Mouse (Mus musculus) heart, postnatal 4 days (tissue): Measurements from ENCODE around the gene Grk1. TPM values are rescaled to one million over a fixed set of nuclear protein-coding genes. Genes with fewer than 3 reads are reported as not detected.

ENCODE experiments used
- DNase-seq: peaks from one replicate; pipeline ENCODE4 v3.0.0; 2021
- total RNA-seq, 2 experiments: library from RNA; stranded (reverse); gene quantifications; 2 replicates each; pipeline ENCODE4 v1.2.3; 2021

Grk1 gene
- under 1 TPM; 0.05 to 0.12 TPM for total RNA-seq

DNA sequence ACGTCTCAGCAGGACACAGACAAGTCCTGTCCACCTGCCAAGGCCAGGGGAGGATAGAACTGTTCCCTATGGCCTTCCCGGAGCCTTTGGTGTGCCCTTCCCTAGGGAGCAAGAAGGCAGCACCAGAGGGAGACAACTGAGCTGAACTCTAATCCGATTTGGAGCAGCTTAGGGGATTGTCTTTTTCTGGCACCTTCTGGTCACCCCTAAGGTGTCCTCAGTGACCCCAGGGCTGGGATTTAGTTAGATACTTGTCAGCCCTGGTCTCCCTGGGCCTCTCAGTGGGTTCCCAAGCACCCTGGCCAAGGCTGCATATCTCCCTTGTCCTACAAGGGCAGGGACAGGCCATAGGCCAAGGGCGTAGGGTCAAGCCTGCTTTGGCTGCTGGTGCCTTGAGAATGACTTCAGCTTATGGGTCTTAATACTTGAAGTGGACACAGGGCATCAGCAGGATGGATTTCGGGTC lies at the start of gene Grk1:
TSS of gene Grk1 (plus strand) at position 416 of the 466 bp plus-strand sequence.
- DNase-seq = no peak

DNA sequence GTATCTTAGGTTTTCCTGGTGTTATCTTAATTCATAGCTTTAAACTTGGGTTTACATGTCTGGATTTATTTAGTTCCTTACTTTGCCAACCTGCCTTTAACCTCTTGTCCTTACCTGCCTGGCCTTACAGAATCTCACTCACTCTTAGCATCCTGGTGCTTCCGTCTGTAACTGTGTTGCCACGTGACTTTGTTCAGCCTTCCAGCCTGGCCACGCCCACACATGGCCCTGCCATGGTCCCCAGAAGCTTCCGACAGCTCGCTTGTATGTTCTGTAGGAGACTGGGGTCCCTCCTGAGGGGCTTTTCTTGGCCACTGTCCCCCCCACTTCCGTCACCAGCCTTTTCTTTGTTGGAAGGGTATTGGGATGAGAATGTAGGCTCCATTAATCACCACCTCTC lies 48.7 kb upstream of the Grk1 start:
- DNase-seq = no peak

DNA sequence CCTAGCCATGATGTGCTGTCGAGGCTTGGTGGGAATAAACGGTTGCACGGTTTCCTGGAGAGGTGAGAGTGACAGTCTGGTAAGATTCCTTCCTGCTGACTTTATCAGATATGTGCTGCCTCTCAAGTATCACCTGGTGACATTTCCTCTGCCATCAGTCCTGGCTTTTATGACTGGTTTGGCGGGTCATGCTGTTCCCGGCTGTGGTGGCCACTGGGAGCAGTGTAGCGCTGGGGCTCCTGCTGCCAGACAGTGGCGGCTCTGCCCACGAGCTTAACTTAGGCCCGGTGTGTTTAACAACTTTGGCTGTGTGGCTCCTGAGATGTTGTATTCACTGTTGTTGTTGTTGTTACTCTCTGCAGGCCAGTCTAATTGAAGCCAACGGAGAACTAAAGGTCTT lies 48.2 kb upstream of the Grk1 start:
- DNase-seq = no peak

DNA sequence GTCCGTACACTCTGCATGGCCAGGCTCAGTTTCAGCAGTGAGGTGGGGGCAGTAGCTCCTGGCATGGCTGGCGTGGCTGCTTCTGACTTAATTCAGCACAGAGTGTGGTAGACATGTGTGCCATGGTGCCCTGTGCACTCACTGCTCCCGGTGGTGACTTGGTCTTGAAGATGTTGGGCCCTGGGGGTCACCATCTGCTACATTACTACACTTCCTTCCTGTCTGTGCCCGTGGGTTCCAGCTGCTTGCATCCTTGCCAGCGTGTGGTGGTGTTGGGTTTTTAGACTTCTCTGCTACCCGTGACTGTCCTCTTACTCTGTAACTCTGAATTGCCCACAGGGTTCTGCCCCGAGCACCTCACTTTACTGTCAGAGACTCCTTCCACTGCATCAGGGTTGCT lies 44.7 kb upstream of the Grk1 start:
- DNase-seq = no peak

DNA sequence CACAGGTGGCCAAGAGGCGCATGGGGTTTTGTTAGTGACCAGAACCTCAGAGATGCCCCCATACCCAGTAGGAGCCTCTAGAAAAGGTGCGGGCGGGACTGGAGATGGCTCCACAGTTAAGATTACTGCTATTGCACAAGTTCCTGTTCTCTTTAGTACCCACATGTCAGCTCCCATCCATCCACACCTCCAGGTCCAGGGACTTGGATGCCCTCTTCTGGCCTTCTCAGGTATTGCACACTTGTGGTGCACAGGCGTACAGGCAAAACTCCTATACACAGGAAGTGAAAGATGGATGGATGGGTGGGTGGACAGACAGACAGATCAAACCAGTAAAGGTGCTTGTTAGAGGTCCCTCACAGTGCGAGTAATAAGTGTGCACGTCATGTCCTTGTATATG lies 43.0 kb upstream of the Grk1 start:
- no peak for DNase-seq

DNA sequence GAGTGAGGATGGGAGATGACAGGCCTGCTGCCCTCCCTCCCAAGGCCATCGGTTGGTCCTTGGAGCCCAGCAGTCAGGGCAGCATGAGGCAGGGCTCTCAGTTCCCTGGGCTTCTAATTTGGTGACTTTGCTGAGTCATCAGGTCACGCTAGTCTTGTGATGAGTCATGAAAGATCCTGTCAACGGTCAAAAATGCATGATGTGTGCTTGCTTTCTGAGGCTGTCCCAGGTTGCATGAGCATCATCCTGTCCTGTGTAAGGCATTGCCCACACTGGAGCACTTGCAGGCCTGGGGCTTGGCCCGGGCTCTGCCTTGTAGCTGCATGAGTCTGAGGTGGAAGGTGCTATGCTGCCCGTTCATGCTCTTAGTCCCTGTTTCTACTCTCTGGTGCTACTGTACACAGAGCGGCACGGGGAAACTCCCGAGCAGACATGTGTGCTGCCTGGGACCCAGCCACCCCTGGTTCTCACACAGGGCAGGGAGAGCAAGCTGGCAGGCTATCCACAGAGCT lies 31.7 kb upstream of the Grk1 start:
- DNase-seq = no peak

DNA sequence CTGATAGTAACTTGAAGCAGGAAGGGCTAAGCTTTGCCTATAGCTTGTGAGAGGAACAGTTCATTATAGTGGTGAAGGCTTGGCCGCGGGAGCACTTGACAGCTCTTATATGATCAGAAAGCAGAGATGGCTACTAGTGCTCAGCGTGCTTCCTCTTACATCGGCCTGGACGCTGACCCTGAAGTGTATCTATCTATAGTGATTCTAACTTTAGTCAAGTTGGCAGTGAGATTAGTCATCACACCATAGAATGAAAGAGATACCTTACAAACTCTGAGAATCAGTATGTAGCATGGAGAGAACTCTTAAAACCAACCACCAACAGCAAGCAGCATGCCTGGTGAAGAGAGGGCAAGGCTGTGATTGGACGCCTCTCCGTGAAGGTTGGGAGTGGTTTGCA lies 23.3 kb upstream of the Grk1 start:
- DNase-seq = no peak

DNA sequence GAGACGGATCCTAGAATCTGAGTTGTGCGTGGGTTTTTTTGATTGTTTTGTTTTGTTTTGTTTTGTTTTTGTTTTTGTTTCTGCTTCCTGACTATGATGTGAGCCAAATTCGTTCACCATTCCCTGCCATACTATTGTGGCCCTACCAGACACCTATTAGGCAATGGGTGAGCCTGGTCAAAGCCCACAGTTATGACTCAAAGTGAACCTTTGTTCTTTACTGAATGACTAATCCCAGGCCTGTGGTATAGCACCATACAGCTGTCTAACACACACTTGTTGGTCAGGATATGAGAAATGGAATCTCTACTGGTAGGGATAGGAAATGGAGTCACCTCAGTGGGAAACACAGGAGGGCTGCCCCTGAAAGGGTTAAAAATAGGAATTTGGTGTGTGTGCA lies 22.3 kb upstream of the Grk1 start:
- DNase-seq = no peak

DNA sequence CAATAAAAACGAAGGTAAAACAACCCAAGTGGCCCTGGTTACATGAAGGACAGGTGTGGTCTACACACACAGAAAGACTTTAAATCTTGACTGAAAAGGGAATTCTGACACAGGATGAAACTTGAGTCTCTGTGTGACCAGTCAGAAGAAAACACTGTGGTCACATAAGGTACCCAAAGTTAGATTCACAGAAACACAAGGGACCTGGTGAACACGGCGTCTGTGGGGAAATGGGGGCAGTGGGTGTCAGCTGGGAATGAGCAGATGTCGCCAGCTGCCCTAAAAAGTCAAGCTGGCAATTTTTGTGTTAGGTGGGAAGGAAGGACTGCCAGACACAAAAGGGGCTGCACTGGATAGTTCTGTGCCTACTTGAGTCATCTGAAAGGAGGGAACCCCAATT lies 21.9 kb upstream of the Grk1 start:
- no peak for DNase-seq

DNA sequence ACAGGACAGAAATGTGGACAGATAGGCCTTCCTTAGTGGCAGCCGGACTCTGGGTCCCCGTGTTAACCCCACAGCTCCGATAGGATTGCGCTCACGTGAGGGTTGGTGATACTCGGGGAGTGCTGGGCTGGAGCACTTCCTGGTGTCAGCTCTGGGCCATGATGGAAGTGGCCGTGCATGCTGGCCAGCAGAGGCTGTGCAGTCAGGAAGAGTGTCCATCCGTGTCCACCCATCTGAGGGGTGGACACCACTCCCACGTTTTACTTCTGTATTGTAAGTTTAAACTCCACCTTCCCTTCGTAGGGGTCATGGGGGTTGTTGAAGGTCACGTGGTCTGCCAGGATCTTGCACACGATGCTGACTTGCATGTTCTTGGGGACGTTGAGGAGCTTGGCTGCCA lies 18.5 kb upstream of the Grk1 start:
- no peak for DNase-seq

DNA sequence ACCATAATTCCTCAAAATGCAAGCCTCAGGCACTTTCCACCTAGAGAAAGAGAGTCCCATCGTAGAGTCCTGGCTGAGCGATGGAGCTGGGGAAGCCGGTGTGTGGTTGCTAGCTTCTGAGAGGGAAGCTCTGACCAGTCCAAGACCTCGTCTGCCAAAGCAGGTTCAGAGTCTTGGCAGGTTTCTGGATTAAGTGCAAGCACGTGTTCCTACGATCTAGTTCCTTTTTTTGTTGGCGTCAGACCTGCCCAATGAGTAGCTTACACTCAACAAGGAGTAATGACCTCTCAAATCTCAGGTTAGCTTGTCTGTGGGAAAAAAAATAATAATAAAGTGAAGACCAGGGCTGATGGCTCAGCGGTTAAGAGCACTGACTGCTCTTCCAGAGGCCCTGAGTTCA lies 17.2 kb upstream of the Grk1 start:
- DNase-seq = no peak

DNA sequence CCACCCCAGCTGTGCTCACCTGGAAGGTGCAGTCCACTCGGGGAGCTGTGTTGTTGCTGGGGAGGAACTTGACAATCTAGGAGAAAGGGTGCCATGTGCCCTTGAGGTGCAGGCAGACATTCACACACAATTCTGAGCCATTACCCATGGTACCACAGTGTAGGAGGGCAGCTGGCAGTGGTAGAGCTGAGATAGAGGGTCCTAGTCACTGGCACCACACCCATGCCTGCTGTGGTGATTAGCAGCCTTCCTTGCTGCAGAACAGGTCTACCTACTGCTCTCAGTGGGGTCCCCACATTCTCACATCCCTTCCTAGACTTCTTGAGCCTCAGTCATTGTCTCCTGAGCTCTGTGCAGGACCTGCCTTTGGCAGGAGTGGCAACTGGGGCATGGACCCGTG lies 16.1 kb upstream of the Grk1 start:
- DNase-seq = no peak

DNA sequence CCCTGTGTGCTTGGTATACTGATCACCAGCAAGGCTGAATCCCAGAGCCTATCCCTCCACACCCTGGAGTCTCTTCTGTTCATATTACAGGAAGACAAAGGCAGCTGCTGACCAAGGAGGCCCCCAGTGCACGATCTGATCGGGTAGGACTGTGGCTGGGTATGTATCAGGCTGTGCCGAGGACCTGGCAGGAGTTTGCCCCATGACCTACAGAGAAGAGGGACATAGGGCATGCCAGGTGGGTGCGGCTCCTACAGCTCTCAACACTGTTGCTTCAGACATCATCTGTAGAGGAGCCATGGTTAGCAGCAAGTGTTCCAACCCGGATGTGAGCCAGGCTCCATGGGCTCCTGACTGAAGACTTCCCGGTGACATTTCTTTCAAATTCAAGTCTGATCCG lies 11.0 kb upstream of the Grk1 start:
- DNase-seq = no peak

DNA sequence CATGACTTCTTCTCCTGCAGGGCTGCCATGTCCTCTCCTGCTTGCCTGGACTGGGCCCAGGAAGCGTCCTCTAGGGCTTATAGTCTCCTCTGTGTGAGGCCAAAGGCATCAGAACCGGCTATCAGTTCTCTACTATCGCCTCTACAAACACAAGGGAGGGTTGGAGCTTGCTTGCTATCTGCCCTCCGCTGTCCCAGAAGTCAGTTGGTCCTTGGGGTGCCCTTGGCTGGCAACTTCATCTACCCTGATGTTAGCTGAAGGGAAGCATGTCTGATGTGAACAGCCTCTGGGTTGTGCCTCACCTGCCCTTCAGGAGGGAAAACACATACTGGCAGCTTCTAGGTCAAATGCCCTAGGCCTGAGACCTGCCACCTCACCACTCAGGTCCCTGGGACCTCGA lies 8.2 kb upstream of the Grk1 start, which contains the start of gene Atp4b:
TSS of gene Atp4b (minus strand) at position 101 of the 400 bp plus-strand sequence.
- no peak for DNase-seq

DNA sequence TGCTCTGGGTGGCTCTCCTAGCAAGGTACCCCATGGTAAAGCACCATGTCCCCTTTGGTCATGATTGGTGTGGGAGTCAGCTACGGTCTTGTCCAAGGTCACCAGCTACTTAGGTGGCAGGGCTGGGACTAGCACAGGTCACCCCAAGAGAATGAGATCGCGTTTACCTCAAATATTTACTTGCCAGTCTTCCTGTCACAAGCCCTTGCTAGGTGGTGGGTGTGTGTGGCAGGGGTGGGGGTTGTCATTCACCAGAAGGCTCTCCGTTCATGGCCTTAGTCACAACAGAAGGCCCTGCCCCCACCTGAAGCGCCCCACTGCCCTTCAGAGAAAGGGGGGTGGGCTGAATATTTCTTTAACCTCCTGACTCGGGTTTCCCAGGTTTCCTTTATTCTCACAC lies 1.4 kb upstream of the Grk1 start:
- no peak for DNase-seq

DNA sequence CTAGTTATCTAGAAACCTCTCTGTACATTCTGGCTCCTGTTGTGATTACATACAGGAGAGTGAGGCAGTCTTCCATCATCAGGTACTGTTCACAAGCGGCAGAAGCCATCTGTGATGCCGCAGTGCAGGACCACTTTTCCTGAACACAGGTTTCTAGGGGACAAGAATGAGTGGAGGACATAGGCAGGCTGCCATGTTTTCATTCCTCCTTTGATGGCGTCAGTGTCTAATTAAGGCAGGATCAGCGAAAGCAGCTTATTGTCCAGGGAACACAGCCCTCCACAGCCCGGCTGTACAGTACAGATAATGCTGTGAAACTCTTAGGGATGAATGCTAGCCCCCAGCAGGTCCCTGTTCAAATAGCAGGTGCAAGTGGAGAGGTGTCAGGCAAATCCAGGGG lies 1.1 kb downstream of the Grk1 start:
- no peak for DNase-seq

DNA sequence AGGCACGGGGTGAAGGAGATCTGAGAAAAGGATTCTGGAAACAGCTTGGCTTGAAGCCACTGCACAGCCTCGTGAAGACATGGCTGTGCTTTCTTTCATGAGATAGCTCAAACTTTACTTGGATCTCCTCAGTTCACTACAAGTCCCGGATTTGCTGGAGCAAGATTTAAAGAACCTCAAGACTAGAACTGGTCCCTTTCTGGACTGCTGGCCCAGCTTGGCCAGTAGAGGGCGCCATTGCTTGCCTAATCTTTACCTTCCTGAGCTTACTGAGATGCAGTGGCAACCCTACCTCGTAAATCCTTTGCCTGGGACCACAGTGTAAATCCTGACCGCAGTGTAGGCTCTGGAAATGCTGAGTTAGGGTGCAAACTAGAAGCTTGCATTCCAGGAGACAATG lies 6.7 kb downstream of the Grk1 start:
- DNase-seq = peak; percentile 78

DNA sequence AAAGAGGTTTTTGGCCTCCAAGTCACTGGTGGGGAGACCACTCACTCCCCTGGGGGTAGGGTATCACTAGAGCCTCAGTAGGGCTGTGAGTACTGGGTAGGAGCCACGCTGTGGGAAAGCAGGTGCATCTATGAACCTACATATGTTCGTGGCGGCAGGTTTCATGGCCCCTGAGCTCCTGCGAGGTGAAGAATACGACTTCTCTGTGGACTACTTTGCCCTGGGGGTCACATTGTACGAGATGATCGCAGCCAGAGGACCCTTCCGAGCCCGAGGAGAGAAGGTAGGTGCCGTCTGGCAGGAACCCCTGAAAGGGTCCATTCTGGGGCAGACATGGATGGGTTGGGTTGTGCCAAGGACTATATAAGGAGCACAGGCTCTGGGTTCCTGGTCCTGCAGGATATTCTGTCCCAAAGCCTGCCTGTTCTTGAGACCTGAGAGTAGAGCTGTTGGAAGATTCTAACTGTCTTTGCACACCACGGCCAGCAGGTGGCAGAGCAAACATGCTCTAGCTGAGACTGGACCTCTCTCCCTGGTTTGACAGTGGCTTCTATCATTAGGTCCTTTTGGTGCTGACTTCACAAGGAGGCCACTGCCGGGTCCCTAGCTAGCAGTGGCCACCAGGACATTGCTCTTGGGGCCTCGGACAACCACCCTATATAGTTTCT lies 8.1 kb downstream of the Grk1 start:
- DNase-seq = peak; percentile 73

DNA sequence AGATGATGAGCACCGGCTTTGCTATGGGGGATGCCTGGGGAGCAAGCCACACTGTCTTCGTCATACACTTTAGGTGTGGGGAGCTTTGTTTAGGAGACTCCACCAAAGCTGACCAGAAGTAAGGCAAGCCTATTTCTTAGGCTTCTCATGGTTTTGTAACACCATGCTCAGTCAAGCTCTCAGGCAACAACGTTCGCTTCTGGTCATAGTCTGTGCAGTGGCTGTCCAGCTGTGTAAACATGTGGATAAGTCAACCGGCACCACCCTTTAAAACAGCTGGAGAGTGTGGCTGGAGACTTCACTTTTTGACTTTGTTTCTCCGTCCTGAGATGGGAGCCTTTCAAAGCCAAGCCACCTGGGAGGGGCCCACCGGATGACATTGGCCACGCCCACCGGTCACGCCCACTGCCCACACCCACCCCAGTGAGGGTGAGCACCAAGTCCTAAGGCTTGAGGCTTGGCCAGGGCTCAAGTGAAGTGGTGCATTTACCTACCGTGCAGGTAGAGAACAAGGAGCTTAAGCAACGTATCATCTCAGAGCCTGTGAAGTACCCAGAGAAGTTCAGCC lies 9.0 kb downstream of the Grk1 start:
- DNase-seq = peak; percentile 30

DNA sequence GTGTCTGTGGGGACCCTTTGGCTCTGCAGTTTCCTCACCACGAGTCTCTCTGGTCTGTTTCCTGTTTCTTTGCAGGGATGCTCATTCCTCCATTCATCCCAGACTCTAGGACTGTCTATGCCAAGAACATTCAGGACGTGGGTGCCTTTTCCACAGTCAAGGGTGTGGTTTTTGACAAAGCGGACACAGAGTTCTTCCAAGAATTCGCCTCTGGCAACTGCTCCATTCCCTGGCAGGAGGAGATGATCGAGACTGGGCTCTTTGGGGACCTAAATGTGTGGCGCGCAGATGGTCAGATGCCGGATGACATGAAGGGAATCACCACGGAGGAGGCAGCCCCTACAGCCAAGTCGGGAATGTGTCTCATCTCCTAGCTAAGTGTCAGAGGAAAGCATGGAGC lies 11.0 kb downstream of the Grk1 start:
- no peak for DNase-seq

DNA sequence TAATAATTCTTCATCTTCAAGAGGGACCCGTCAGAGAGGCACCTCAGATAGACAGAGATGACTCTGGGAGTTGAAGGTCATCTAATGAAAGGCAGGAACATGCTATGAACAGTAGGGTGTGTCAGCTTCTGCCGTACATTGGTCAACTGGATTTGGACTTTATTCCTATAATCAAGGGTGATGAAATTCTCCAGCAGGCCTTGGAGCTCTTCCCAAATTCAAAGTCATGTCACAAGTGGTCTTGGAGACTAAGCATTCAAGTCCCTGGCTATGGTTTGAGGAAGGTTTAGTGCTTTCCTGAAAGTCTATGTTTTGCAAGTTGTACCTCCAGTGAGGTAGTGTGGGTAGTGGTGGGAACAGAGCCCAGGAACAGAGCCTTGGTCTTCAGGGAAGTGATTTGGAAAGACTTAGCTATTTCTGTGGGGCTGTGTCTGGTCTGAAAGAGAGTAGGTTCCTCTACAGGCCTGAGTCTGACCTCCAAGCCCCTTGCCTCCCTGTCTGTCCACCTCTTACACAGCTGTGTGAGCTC lies 14.3 kb downstream of the Grk1 start:
- no peak for DNase-seq

DNA sequence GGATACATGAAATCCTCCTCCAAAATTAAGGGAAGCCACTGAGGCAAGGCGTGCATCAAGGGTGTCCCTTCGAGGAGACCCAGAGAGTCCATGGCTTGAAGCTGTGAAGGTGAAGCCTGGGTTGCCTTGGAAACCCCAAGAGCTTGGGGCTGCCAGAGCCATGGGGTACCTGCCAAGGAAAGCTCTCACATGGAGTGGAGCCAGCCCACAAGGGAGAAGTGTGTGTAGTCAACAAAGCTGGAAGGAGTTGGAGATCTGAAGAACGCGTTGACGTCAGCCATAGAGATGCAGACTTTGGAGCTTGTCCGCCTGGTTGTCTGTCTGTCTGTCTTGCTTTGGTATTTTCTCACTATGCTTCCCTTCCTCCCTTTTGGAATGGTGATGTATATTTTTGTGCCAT lies 16.1 kb downstream of the Grk1 start:
- DNase-seq = no peak

DNA sequence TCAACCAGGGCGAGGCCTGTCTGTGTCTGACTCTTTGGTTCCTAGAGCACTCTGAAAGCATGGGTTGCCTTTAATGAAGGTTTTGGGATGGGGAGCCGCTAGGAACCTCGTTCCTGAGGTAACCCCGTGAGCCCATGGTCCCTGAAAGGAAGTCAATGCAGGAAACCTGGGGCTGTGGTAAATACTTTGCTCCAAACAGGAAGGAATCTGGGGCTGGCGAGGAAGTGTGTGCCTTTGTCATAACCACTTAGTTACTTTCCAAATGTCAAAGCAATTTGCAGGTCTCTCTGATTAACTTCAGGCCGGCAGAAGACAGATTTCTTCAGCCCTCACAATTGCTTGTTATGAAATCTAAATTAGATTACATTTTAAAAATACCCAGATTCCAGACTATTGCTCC lies 22.5 kb downstream of the Grk1 start:
- DNase-seq = peak; percentile 21

DNA sequence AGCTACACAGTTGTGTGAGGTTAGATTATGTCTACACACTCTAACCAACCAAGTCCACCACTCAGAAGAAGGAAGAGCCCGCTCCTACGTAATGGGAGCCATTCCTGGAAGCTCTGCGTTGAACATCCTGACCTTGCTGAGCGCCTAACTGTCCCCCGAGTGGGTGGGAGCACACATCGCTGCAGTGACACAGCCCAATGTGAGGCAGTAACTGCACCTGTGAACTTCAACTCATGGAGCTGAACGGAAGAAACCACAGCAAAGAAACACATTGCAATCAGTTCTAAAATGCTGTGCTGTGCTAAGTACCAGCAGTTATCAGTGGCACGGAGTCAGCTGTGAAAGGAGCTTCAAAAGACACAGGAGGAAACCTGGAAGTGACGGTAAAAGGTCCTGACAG lies 23.3 kb downstream of the Grk1 start:
- DNase-seq = no peak
